Mouse (Mus musculus) forebrain, embryonic 11.5 days (tissue): Measurements from ENCODE around the gene Crabp1. TPM values are rescaled to one million over a fixed set of nuclear protein-coding genes. Genes with fewer than 3 reads are reported as not detected.

ENCODE experiments used
- ATAC-seq: fragments of 200-750 bp; cut with Nextera tagmentation; replicated peaks from 2 replicates; pipeline ENCODE4 v1.8.0; 2017; ENCODE audit warnings: moderate TSS enrichment; ENCODE audit not compliant: low FRiP score
- DNase-seq: peaks from one replicate; pipeline ENCODE4 v3.0.0-alpha.2; 2017; ENCODE audit warnings: low spot score
- H3K27ac ChIP-seq: fragments of 300-500 bp; sonication (generic); 2 replicates; pipeline ENCODE4 v1.5.1; 2014; ENCODE audit warnings: low read depth, low read length
- H3K27me3 ChIP-seq: fragments of 300-500 bp; sonication (generic); 2 replicates; pipeline ENCODE4 v1.6.1; 2014; ENCODE audit warnings: mild to moderate bottlenecking, low read length, mixed read lengths; ENCODE audit not compliant: control insufficient read depth, insufficient read depth
- H3K36me3 ChIP-seq: fragments of 300-500 bp; sonication (generic); 2 replicates; pipeline ENCODE4 v1.6.1; 2014; ENCODE audit warnings: mild to moderate bottlenecking, low read length, moderate library complexity, mixed read lengths; ENCODE audit not compliant: control insufficient read depth, insufficient read depth
- H3K4me1 ChIP-seq: fragments of 300-500 bp; sonication (generic); replicated peaks from 2 replicates; pipeline ENCODE4 v1.6.1; 2014; ENCODE audit warnings: low read length, mixed read lengths; ENCODE audit not compliant: control insufficient read depth, insufficient read depth
- H3K4me2 ChIP-seq: fragments of 300-500 bp; sonication (generic); 2 replicates; pipeline ENCODE4 v1.6.1; 2014; ENCODE audit warnings: low read depth, mild to moderate bottlenecking, low read length, moderate library complexity, mixed read lengths; ENCODE audit not compliant: severe bottlenecking
- H3K4me3 ChIP-seq: fragments of 300-500 bp; sonication (generic); 2 replicates; pipeline ENCODE4 v1.5.1; 2014; ENCODE audit warnings: low read depth, low read length
- H3K9ac ChIP-seq: fragments of 300-500 bp; sonication (generic); 2 replicates; pipeline ENCODE4 v1.6.1; 2014; ENCODE audit warnings: low read length
- H3K9me3 ChIP-seq: fragments of 300-500 bp; sonication (generic); 2 replicates; pipeline ENCODE4 v1.6.1; 2016; ENCODE audit warnings: low read length, mixed read lengths; ENCODE audit not compliant: control insufficient read depth
- WGBS: fragments of 180-500 bp; shearing (Covaris S2); extraction: QIAGEN DNeasy Blood & Tissue Kit; methylation state at CpG from one replicate; pipeline ENCODE4 v1.1.7; 2014; 5-methylcytosine and 5-hydroxymethylcytosine counted together
- polyA plus RNA-seq: library from polyadenylated mRNA; unstranded; fragments of >200 nt; fragmentation: Nextera tagmentation; extraction: Ambion mirVana; gene quantifications from 2 replicates; pipeline ENCODE4 v1.2.1, GENCODE M21; 2014

The Crabp1 gene
- polyA plus RNA-seq, 1 experiment from 2014 or later, result 275 TPM

DNA sequence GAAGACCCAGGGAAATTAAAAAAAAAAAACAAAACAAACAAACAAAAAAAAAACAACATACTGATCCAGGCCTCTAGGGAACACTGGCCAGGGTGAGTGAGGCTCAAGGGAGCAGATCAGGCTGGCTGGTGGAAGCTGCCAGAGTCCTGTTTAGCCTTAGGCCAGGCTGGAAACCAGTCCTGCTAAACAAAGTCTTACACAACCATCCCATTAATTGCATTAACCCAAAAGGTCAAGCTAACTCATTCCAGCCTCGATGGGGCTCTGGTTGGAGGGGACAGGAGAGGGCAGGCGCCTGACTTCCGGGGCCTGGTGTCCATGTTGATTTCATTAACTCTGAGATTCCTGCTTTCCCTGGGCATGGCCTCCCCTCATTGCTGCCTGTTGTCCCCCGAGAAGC is 43.2 kb downstream of the Crabp1 start:
- Histone ChIP-seq H3K4me3 (no peak overlapping the region), H3K27me3 (no peaks in the 10 kb centered on the region), H3K4me2 (no peak overlapping the region), H3K9me3 (no peaks in the 10 kb centered on the region), H3K9ac (no peak overlapping the region), H3K27ac (no peak overlapping the region), H3K4me1 (no peaks in the 10 kb centered on the region), H3K36me3 (no peaks in the 10 kb centered on the region)
- no peak for ATAC-seq
- DNase-seq, result no peak
- 48% methylated on average over 4 of the region's 4 CpGs for WGBS

GRCm38 (mm10) chr9:54809953-54810352 is 45.4 kb downstream of the Crabp1 start:
- Histone ChIP-seq H3K9ac (no peak overlapping the region), H3K4me3 (no peak overlapping the region), H3K27ac (no peak overlapping the region), H3K4me1 (no peaks in the 10 kb centered on the region), H3K4me2 (no peak overlapping the region), H3K27me3 (no peaks in the 10 kb centered on the region), H3K36me3 (no peaks in the 10 kb centered on the region), H3K9me3 (no peaks in the 10 kb centered on the region)
- ATAC-seq, result no peak
- no peak for DNase-seq
- 52% methylated on average over 4 of the region's 4 CpGs for whole genome bisulfite sequencing

DNA sequence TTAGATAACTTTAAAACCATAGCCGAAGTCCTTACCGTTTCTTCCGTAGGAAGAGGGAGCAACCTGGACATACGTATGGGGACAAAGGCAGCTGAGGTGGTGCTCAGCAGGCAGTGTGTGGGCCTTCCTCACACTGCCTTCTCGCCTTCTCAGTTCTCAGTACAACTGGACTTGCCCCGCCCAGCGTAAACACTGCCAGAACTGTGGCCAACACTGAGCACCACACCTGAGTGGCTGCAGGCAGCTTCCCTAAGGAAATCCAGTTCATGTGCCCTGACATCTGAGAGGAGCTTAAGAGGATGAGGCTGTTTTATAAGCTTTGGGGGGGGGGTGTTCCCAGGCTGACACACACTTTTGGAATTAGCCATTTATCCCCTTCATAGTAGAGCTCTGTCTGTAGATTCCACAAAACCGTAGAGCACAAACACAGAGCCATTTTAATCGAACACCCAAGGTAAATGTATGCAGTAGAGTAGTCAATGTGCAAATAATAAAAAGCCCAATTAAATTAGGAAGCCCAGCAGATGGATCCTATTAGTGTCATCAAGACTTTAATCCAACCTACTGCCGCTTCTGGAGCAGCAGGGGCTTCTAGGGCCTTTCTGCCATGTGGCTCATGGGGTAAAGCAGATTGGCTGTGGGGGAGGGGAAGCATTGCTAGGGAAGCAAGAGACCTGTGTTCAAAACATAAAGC is 52.1 kb downstream of the Crabp1 start:
- ATAC-seq (no peak), DNase-seq (no peak)
- H3K36me3 ChIP-seq, result no peaks in the 10 kb centered on the region
- WGBS, result 59% methylated on average over 10 of the region's 10 CpGs
- no peak overlapping the region for H3K9ac ChIP-seq
- no peak overlapping the region for H3K4me2 ChIP-seq
- H3K27me3 ChIP-seq, result no peaks in the 10 kb centered on the region
- H3K9me3 ChIP-seq, result no peaks in the 10 kb centered on the region
- no peaks in the 10 kb centered on the region for H3K4me1 ChIP-seq
- H3K27ac ChIP-seq, result no peak overlapping the region
- no peak overlapping the region for H3K4me3 ChIP-seq

- Histone ChIP-seq H3K4me1 (no peaks in the 10 kb centered on the region), H3K9me3 (no peaks in the 10 kb centered on the region), H3K9ac (no peak overlapping the region), H3K27me3 (no peaks in the 10 kb centered on the region), H3K27ac (no peak overlapping the region), H3K4me2 (no peak overlapping the region), H3K4me3 (no peak overlapping the region), H3K36me3 (no peaks in the 10 kb centered on the region)
- WGBS, result 57% methylated on average over 5 of the region's 5 CpGs
- ATAC-seq (peak; percentile 56; the same call in 1 of the 2 replicates), DNase-seq (peak; percentile 62)
These were observed 57.0 kb downstream of the Crabp1 start for GRCm38 (mm10) chr9:54821442-54822100.

Other genes starting within 250 kb of the Crabp1 start
- gene Sh2d7, start 225.8 kb upstream of the Crabp1 start, polyA plus RNA-seq, result not detected in 2 replicates
- gene Cib2, start 204.5 kb upstream of the Crabp1 start, polyA plus RNA-seq, result 15.8 and 15.9 TPM in 2 replicates
- gene Idh3a, start 178.4 kb upstream of the Crabp1 start, polyA plus RNA-seq, result 119 and 123 TPM in 2 replicates
- 18.4 and 19.2 TPM in 2 replicates for gene Acsbg1, start 102.9 kb upstream of the Crabp1 start, polyA plus RNA-seq
- 2.3 and 3.1 TPM in 2 replicates for gene Dnaja4, start 65.9 kb upstream of the Crabp1 start, polyA plus RNA-seq
- 158 and 159 TPM in 2 replicates for gene Wdr61, start 30.2 kb upstream of the Crabp1 start, polyA plus RNA-seq
- 60.1 and 72.5 TPM in 2 replicates for gene Ireb2, start 99.0 kb downstream of the Crabp1 start, polyA plus RNA-seq
- gene Hykk, start 152.5 kb downstream of the Crabp1 start, polyA plus RNA-seq, result 4.2 and 4.6 TPM in 2 replicates
- gene Psma4, start 186.0 kb downstream of the Crabp1 start, polyA plus RNA-seq, result 300 and 313 TPM in 2 replicates
- gene AY074887, start 186.2 kb downstream of the Crabp1 start, polyA plus RNA-seq, result 0.86 and 1.6 TPM in 2 replicates
- 0.43 and 0.96 TPM in 2 replicates for gene Chrna5, start 216.1 kb downstream of the Crabp1 start, polyA plus RNA-seq